Mouse (Mus musculus): ENCODE data around the gene Tspyl1.

Gene Tspyl1

DNA sequence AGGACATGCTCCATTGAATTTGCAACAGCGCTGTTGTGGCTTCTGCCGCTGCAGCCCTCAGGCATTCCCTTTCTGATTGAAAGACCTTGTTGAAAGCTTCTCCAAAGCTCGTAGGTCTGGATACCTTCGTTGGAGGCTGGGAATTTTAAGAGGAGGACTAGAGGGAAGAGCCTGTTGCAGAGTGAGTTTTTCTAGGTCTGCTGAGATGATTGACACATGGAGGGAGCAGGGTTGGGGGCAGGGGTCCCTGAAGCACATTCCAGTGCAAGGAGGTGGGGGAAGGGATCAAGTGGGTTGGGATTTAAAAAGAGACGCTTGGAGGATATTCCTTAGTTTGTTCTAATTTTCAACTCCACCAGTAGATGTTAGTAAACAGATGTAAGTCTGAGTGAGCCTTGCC lies 18.4 kb downstream of the Tspyl1 start:
- no peak for DNase-seq (ENCODE audit: low read depth)

DNA sequence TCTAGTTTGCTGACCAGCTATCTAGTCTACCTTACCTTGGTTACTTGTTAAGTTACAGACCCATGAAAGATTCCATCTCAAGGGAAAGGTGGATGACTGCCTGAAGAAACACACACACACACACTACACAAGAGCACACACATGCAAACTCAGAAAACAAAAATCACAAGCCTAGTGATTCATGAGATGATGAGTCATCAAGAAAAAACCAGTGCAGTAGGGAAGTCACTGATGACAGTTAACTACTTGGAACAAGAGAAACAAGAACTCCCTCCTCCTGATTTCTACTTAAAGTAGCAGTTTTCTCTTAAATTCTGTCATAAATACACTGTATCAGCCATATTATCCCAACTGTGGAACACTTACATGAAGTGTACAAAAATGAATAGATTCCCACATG lies 25.1 kb downstream of the Tspyl1 start:
- no peak for DNase-seq (ENCODE audit: low read depth)

DNA sequence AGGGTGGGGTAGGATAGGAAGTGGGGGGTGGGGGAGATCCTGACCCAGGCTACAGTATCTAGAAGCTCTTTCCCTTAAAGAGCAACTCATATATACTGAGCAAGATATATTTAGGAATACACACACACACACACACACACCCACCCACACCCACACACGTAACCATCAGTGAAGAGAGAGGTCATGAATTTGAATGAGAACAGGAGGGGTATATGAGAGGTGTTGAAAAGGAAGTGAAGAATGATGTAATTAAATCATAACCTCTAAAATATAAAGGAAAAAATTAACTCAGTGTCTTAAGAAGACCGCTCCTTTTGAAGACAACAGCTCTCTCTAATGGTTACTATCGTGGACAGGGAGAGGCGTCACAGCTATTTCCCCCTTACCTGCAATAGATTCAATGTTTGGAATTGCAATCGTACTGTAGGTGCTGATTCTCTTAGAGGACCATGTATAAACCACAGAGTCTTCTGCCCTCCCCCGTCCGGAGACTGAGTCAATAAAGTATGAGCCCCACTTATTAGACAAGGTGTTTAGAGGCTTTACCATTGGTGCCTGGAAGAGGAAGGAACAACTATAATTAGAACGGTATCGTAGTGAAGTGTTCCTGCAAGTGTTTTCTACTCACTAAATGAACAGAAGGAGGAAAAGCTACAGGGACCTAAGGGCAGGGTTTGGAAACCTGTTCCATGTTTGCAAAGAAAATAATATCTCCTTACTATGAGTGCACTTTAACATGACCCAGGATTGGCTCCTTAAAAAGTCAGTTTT lies 28.1 kb downstream of the Tspyl1 start:
- no peak for DNase-seq (ENCODE audit: low read depth)

DNA sequence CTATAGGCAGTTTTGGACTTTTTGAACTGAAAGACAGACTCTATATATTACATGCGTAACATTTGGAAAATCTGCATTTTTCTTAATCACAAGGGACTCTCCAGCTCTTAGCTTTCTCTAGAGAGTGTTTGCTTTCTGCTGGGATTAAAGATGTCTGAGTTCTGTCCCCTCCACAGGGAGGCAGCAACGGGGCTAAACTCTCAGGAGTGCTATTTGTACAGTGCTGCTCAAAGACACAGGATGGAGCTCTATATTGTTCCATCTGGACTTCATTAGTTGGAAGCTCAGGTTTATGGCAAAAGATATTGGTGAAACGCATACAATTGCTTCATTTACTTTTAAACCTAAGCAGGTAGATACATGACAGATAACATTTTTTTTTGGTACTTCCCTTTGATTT lies 30.5 kb downstream of the Tspyl1 start:
- no peak for DNase-seq (ENCODE audit: low read depth)

DNA sequence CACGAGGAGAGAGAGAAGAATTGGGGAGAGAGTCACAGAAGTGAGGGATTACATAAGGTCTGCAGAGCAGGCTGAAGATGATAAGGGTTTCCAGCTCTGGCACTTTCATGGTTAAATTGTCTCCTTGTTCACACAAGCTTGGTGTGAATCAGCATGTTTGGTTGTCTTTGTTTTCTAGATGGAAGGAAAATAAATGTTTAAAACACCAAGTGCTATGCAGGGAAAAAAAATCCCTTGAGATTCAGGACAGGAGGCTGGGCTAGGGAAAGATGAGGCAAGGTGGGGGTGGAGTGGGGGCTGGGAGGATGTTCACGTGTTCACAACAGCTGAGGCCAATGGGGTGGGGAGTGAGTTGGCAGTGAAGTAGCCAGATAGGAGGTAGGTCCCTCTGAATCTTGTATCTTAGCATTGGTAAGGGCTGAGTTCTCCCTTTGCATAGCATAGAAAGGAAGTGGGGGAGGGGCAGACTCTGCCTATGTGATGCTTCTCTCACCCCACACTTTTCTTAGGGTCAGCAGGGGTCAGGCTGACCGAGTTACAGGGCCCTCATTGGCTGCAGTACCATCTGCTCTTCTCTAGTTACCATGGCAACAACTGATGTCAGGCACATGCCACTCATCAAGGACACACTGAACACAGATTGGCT lies 34.7 kb downstream of the Tspyl1 start:
- no peak for DNase-seq (ENCODE audit: low read depth)

DNA sequence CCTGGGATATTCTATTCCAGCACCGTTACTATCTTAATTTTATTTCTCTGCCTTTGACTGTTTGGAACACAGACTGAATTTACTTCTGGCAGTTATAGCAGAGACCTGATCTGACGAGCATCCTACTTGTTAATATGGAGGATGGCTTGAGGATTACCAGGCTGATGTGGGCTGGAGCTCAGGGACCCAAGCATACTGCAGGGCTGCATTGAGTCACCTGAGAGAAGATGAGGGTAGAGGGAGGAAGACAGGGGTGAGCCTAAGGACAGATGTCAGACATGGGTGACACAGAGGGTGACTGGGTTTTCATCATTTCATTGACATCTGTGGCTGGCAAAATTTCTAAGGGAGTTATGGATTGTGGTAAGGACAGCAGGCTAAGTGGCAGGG lies 35.2 kb downstream of the Tspyl1 start:
- DNase-seq (ENCODE audit: low read depth): no peak

DNA sequence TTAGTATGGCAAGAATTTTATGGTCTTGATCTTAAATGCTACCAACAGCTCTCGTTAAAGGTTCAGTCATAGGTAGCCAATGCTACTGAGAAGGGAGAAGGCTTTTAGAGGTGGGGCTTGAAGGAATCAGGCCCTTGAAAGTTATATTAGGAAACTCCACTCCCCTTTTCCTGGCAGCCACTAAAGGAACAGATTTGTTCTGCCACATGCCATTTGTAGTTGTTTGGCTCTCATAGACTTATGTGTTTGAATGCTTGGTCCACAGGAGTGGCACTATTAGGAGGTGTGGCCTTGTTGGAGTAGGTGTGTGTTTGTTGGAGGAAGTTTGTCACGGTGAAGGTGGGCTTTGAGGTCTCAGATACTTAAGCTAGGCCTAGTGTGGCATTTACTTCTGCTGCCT lies 38.8 kb downstream of the Tspyl1 start:
- no peak for DNase-seq (ENCODE audit: low read depth)

DNA sequence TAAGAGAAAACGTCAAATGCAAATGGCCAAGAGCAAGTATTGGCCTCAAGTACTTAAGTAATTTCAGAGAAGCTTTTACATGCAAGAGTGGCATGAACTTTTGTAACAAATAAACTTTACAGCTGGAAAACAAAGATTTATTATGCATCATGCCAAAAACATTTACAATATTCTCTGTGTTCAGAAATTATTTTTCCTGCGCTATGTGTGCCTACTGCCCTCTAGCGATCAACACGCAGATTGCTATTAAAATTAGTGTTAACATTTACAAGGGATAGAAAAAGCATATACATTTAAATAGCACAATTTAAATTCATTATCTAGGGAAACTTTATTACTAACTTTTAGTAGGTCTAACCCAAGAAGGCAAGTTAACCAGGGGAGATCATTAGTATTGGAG lies 44.7 kb downstream of the Tspyl1 start:
- peak; percentile 61 for DNase-seq (ENCODE audit: low read depth)

DNA sequence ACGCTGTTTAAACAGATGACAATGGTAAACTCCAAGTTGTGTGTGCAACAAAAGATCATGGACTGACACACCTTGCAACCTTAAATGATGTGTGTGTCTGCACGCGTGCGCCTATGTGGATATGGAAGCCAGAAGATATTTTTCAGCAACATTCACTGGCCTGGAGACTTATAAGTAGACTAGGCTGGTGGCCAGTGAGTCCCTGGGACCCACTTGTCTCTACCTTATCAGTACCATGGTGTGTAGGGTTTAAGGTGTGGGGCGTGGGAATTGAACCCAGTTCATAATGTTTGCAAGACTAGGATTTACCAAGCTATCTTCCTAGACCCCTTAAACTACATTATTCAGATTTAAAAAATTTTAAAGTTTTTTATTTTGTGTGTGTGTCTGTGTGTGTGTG lies 45.2 kb downstream of the Tspyl1 start:
- DNase-seq (ENCODE audit: low read depth): no peak

DNA sequence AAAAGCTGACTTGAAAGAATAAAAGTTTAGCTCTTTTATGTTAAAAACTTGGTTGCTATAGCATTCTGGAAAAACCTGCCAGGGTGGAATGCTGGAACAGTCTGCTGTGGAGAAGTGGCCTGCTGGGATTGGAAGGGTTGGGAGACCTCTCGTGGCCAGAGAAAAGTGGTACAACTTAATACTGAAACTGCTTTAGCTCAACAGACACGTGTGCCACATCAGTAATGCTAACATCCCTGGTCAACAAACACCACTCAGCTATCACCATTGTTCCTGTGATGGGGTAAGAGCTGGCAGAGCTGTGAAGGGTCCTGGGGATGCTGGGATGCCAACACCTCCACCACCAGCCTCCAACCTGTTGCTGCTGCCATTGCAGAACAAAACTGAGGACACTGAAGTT lies 46.3 kb downstream of the Tspyl1 start:
- peak; percentile 28 for DNase-seq (ENCODE audit: low read depth)
